Mouse (Mus musculus) fat pad, adult 2 months (tissue): Measurements from ENCODE around the gene Car1.
A peak's percentile ranks its signal among the peaks of the same experiment; 100 is the strongest.
"Not testable (repeated sequence)": the region's sequence is repeated elsewhere in the genome, so short reads cannot be mapped to it uniquely, and the experiment has no call there.

Experiments used
- DNase-seq: peaks from one replicate; pipeline ENCODE4 v3.0.0-alpha.2; 2011; ENCODE audit warnings: low read depth, low spot score; ENCODE audit errors: extremely low read depth

Car1 gene

DNA sequence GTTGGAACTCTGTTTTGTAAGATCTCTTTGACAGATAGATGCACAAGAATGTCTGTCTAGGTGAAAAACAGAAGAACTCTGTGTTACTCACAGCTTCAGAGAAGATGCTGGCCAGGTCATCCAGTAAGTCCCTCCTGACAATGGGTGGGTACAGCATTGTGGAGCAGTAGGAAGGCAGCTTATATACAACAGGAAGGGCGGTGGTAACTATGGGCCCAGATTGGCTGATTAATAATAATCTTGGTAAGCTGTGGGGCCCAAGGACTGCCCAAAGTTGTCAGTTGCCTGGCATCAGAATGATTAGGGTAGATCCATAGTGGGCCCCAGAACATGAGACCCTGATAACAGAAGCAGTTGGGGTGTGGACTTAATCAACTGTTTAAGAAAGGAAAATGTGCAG lies at the start of gene Car1:
Gene Car1, minus strand, starts transcription at position 158 of the 400 bp plus-strand sequence.
- DNase-seq: no peak

DNA sequence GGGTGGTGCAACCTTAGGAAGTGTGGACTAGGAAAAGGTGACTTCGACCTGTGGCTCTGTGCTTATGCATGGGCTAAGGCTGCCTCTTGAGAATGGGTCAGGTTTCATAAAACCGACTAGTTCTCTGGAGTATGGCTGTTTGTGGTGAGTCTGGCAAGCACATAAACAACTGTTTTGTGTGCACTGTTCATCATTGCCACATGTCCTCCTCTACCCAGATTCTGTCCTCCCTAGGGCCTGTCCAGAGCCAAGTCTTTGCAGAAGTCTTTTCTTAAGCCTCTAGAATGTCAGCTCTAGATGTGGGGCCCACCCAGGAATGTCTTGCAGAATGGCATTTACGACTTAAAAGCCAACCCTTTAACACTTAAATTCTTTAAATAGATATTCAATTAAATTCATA lies 49.7 kb upstream of the Car1 start:
- no peak for DNase-seq

DNA sequence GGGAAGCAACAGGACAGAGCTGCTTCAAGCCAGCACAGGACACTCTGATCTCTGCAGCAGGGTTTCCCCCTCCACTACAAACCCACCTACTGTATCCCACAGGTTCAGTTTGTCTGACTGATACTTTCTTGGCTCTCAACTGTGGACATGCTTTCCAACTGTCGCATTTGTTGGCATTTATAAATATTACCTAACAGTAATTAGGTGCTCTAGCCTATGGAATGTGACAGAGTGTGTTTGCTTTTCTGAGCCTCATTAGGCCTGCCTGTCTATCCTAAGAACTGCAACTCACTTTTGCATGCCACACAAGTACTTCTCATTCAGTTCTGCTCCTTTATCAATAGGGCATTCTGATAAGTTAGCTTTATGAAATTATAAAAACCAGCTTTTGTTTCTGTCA lies 46.3 kb upstream of the Car1 start:
- no peak for DNase-seq

DNA sequence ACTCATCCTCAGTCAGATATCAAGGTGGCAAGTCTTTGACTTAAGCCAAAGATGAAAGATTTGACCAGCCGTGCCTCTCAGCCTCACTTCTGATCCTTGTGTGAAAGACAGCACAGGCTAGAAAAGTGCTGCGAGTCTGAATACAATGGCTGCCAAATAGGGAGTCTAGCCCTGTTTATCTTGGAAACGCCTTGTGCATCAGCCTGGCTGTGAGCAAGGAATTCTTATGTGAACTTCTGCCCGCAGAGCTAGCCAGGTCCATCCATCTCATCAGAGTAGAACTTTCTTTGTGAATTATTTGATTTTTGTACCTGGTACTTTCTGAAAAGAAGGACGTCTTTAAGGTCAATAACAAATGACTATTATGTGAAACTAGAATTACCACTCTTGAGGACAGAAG lies 45.8 kb upstream of the Car1 start:
- DNase-seq: no peak

DNA sequence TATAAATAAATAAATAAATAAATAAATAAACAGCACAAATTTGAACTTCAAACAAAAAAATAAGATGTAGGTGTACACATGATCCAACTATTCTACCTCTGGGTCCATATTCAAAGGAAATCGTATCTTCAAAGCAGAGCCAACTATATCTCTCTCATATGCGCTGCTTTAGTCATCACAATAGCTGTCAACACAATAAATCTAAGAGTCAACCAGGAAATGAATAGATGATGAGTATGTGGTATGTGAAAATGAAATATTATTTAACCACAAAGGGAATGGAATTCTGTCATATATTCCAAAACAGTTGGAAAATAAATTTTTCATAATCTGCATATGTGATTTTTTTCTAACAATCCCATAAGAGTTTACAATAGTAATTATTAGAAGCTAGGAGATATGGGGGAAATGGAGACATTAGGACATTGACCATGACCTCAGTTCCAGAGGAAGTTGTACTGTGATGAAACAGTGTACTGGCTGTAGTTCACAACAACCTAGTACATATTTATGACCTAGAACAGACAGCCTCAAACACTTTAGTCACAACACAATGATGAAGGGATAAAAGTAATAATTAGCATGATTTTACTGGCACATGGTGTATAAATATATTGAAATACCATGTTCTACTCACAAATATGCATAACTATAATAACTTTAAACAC lies 40.6 kb upstream of the Car1 start:
- DNase-seq: no peak

DNA sequence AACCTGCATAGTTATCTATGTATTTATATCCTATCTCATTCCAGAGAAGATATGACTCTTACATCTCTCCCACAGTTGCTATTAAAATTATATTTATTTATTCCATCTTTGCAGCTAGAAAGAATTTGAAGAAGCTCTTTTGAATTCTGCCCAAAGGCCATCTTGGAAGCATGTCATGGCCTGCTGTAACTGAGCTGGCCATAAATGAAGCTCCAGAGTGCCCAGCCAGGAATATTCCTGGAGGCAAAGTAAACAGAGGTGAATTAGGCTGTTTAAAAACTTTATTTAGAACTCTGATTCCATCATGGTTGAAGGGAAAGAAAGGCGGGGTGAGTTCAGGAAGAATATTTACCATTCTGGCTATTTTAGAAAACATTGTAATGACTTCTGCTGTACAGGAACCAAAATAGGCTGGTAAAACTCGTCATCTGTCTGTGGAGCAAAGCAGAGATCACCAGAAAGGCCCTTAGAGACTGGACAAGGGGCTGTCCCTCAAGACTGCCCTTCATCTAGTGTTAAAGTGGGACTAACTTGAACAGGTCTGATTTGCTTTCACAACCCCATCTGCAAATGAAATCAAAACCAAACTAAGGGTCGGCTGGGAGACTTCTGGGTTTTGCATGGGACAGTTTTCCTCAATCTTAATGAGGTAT lies 31.4 kb upstream of the Car1 start:
- DNase-seq: no peak

DNA sequence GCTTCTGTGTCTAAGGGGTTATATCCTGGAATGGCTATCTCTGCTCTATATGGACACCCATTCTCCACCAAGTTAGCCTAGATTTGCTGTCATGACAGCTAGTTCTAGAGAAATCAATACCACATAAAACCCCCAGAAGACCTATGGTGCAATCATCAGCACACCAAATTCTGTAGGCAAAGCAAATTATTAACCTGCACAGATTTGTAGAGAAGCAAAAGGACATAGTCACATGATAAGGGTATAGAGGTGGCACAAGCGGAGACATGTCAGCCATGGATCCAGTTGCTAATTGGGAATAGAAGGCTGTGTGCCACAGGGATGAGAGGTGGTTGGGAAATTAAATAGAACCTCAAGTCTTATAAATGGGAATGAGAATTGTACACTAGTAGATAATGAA lies 30.8 kb upstream of the Car1 start:
- DNase-seq: no peak

DNA sequence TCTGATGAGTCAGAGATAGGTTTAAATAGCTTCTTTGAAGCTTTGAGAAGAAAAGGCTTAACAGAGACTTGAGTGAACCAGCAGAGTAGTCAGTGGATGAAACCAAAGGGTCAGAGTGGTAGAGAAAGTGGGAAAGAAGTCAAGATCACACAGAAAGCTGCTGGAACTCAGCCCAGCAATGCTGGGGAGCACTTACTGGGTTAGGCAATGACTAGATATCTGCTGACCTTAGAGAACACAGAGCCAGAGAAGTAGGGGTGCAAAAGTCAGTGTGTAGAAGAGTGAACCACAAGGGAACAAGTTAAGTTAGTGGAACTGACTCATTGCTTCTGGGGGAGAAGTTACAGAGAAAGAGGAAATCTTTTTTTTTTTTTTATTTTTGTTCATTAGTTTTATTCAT lies 24.6 kb upstream of the Car1 start:
- DNase-seq: no peak

DNA sequence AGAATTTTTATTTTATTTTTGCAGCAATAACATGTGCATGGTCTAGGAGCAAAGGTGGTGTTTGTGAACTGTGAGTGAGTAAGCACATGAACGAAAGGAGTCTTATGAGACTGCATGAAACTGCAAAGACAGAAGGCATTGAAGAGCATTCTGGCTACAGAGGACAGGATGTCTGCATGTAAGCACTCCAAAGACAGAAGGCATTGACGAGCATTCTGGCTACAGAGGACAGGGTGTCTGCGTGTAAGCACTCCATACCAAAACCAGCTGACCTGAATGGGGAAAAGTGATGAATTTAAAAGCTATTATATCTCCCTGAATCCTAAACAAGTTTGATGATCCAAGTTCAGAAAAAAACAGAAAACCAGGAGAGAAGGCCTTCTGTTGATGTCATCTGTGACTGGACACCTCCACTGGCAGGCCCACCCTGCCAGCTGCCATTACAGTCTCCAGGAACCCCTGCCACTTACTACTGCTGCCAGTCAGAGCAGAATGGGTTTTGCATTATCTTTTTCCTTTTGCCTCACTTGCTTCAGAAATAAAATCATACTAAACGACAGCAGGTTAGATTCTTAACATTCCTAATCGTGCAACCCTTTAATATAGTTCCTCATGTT lies 23.2 kb upstream of the Car1 start:
- DNase-seq: no peak

DNA sequence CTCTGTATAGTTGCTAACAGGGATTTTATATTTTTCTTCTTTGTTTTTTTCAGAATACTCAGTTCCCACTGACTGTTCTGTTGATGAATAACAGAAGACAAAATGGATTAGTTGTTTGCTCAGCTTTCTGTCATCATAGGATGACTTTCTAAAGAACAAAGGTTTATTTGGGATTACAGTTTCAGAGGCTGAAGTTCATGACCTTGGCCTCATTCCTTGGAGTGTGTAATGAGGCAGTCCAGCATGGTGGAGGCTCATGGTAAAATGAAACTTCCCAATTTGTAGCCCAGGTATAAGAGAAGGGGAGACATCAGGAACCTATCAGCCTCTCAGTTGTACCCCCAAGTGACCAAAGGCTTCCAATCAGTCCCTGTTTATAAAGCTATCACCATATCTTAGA lies 20.7 kb upstream of the Car1 start:
- no peak for DNase-seq

DNA sequence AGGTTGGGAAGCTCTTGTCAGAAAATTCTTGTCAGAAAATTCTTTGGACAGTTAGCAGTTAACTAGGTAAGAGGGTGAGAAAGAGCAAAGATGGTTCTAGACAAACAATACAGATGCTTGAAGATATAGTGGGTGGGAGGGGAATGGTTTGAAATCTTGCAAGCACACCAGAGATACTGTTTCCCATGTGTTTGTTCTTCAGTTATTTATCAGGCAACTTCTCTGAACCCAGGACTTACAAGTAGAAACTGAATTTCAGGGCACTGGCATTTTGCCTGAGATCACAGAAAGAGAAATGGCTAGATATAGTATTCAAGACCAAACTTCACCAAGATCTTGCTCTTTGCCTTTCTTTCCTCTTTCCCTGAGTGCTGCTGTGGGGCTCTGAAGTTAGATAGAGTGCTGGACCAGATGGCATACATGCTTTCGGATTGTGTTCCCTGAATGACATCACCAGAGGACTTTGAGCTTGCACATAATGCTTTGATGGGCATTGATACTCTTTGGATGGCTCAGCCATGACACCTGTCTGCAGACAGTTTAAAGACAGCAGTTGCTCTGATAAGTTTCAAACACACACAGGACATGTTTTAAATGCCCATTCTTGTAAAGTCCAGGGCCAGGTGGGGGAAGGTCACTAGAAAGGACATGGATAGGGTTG lies 11.8 kb upstream of the Car1 start:
- no peak for DNase-seq

DNA sequence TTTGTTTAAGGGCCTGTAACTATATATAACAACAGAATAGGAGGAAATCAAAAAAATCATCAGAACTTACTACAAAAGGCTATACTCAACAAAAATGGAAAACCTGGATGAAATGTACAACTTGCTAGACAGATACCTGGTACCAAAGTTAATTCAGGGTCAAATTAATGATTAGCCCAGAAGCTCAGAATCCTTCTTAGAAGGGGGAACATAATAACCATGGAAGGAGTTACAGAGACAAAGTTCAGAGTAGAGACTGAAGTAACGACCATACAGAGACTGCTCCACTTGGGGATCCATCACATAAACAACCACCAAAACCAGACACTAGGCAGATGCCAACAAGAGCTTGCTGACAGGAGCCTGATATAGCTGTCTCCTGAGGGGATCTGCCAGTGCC lies 7.2 kb upstream of the Car1 start:
- not testable (repeated sequence) for DNase-seq

DNA sequence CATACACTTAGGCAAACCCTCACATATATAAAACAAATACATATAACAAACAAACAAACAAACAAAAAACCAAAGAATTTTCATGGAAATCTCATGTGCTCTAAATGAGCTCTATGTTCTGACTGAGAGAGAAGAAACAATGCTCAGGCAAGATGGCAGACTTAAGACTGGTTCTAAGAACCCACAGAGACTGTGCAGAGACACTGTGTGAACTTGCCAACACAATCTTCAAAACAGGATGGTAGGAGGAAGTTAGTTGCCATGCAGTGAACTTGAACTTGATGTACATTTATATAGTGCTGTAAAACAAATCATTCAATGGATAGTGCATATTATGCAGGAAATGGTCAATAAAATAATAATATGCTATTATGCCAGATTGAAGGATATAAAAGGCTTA lies 1.5 kb downstream of the Car1 start:
- no peak for DNase-seq

DNA sequence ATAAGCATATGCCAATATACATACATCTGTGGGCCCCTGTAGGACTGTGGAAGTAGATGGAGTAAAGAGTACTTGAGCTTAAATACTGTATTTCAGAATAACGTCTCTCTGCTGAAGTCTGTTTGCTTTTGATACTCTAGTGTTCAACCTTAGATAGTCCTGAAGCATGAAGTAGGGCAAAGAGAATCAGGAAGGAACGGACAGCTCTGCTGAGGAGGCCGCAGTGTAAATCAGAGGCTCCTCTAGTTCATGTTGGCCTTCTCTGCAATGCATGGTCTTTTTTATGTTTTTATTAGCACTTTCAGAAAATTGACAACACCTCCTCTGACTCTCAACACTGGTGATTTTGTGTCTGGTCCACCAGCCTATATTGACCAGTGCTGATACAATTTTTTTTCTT lies 2.2 kb downstream of the Car1 start:
- DNase-seq: no peak

DNA sequence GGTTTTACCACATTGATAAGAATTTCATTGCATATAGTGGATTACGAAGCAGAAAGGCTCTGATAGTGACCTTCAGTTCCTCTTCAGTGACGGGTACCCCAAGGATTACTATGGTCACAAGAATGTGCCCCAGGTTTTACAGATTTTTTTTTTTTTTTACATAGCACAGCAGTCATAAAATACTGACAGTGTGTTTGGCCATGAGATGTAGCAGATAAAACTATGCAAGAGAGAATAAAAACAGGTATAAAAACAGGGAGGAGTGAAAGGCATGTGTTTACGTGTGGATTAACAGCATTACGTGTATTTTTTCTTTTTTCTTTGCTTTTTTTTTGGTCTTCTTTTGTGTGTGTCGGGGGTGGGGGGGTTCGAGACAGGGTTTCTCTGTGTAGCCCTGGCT lies 3.3 kb downstream of the Car1 start:
- DNase-seq: no peak

DNA sequence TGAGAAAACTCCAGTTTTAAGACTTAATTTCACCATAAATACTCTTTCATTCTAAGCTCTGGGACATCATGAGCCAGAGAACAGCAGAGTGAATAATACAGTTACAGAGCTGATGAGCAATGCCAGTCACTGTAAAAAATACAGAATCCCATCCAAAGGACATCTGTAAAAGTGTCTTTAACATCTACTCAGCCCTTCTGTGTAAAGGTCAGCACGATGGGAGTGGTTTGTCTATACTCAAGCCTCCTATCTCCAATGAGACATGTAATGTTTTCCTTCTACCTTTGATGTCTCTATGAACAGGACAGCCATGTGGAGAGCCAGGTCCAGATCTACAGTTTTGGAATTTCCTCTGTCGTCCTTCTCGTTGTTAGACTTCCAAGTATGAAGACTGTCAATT lies 11.1 kb downstream of the Car1 start:
- DNase-seq: no peak

DNA sequence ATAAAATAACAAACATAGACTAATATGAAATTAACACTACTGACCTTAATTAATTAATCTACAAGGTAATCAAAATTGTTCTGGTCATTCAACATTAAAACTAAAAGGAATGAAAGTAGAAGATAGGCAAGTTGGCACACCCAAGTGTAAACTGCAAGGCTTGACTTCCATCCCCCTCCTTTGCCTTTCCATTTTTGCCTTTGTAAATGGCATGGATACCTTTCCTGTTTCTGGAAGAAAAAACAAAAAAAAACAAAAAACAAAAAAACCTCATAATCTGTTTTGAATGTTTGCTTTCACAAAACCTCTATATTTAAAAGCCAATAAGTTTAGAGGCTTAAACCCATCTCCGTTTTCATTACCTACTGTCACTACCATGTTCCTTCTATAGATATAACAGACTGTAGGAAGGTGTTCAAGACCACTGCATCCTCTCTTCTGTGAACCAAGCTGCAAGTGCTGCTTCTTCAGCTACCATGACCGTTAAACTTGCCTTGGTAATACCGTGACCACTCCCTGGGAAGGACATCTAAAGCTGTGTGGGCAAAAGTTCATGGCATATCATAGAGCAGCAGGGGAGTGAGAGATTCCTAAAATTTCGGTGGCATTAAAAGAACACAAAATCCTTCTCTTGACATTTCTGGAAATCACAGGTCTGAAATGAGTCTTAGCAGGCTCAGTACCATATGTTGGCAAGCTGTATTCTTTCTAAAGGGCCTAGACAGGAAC lies 12.7 kb downstream of the Car1 start:
- DNase-seq: no peak

DNA sequence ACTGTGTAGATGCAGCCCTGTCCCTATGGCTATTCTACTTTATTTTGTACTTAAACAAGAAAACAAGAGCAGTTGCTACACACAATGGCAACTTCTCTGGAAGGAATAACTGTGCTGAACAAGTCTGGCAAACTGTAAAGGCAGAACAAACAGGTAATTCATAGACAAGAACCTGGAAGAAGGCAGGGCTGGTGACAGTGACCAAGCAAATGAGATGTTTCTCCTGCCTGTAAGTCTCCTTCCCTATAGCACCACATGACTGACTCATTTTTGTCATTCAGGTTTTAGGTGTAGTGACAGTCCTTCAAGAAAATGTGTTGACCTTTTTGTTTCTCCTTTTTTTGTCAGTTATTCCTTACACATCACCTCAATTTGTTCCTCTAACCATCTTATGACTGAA lies 16.1 kb downstream of the Car1 start:
- DNase-seq: no peak

DNA sequence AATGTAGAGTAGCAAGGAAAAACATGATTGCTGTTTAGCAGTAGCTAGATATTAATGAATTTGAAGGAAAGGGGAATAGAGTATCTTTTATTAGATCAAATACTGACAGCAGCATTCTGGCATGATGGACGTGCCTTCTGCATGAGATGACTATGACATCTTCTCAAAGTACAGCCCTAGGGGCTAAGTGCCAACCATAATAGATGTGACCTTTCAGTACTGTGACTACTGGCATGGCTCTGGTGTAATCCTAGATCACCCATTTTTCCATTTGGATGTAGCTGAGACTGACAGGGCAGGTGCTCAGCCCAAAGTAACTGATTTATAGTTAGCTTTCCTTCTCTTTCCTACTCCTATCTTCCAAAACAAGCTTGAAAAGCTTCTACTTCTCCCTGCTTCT lies 20.6 kb downstream of the Car1 start:
- no peak for DNase-seq

DNA sequence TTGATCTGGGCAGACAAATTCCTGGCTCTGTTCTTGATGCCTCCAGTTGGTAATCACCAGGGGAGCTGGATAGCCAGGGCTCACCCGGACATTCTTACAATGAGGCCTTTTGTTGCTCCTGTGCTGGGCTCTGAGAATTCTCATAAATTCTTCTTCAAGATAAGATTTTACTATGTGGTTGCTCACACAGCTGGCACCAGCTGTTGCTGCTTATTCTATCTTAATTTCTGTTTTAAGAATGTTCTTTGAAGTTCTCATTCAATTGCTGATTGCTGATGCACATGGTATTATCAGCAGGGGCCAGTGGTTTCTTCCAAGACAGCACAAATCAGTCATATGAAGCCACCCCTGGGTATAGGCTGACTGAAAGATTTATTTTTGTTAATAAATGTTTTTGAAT lies 21.0 kb downstream of the Car1 start:
- no peak for DNase-seq

DNA sequence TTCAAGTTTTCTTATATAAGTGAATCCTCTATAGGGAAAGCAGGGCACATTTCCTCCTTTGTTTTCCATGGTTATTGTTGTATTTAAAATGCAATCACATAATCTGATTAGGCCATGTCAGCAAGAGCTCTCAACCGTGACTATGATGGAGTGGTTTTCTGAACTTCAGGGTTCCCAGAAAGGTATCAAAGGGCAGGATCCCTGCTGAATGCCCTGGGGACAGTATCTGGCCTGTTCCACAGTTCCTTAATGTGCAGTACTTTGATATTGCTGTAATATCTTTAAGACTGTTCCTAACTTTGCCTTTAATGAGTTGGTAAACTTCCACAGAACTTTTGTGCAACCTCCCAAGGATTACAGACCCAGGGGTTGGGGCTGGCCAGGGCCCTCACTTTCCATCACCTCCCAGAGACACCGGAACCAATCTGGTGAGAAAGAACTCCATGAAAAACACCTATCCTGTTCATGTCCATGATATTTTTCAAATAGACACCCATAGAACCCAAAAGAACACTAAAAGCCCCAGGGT lies 21.6 kb downstream of the Car1 start:
- DNase-seq: peak; percentile 33
